Mouse (Mus musculus): ENCODE measurements around the gene Plekhg6.

The Plekhg6 gene

GRCm38 (mm10) chr6:125385066-125385974 lies 4.7 kb upstream of the Plekhg6 start:
- DNase-seq, result no peak

DNA sequence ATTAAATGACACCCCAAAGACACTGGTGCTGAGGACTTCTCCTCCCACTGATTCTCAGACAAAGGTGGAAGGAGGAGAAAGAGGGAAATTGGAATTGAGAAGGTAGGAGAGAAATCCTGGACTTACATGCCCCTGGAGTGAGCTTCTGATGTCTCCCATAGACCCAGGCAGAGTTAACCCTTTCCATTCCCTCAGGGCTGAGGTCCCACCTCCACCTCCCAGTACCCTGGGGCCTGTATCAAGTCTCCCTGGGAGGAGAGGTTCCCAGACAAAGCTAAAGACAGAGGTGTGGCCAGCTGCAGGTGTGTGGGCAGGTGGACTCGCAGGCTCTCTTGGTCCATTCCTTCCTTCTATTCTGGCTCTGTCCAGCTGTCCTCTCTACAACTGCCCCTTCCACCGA lies 1.4 kb upstream of the Plekhg6 start:
- DNase-seq, result no peak

GRCm38 (mm10) chr6:125379781-125380180 lies 812 bp downstream of the Plekhg6 start:
- no peak for DNase-seq

GRCm38 (mm10) chr6:125378621-125379020 lies 2.0 kb downstream of the Plekhg6 start:
- DNase-seq, result no peak

DNA sequence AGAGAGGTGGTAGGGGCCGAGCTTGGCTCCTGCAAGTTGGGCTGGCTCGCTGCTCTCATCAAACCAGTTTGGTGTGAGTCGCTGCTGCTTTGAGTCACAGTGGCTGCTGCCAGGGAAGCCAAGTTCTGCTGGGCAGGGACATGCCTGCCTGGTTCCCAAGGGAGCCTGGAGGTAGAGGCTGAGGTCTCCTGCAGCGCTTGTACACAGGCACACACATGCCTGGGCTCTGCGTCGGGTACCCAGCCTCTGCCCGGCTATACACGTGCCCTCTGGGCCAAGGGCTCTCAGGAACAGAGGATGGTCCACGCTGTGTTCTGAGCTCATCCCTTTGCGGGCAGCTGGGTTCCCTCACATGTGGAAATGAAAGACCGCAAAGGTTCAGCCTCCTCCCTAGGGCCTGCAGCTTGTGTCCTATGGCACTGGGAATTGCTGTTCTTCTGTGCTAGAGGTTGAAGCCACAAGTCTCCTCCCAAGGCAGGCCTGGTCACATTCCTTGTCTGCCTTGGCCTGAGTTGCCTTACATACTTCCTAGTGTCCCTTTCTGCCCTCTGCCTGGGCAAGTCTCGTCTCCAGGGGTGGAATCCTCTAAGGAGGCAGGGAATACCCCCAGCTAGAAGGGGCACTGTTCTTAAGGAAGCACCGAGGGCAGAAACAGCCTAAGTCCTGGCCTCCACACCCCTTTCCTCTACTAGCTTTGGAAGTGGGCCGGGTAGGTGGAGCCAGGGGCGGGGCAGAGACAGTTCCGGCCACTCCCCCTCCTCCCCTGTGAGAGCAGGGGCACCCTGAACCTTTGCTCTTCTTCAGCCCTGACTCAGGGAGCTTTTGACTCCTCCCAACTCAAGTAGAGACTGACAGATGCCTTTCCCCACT lies 2.8 kb downstream of the Plekhg6 start:
- no peak for DNase-seq

DNA sequence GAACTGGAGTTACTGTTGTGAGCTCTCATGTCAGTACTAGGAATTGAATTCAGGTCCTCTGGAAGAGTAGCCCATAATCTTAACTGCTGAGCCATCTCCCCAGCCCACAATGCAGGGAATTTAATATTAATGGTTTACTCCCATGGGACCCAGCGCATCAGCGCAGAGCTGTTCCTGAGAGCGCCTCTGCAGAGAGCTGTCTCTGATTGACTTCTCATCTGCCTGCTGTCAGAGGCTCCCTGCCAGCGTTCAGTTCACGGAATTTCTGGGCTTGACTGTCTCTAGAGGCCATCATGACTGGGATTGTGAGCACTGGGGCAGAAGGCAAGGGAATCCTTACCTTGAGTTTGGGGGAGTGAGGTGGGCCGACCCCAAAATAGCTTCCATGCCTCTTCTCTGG lies 3.6 kb downstream of the Plekhg6 start:
- DNase-seq, result no peak

DNA sequence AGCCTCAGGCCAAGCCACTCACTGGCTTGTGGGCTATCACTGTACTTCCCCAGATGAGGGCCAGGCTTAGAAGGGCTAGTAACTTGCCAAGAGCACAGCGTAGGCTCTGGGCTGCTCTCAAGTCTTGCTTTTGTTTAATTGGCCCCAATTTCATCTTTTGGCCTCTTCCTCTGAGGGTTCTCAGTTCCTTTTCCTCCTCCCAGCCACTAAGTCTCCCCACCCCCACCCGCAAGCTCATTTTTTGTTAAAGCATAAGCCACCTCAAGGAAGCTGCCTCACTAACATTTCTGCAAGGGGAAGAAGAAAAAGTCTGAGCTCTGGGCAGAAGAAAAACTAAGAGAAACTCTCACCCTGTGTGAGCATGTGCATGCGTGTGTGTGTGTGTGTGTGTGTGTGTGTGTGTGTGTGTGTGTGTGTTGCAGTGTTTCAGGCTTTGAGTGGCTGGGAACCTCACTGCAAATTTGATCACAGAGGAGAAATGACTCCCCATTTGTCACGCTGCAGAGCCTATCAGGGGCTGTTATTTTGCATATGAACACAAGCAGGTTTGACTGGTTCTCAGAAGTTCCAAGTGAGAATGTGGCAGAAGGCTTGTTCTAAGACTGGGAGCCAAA lies 12.7 kb downstream of the Plekhg6 start:
- DNase-seq, result no peak

DNA sequence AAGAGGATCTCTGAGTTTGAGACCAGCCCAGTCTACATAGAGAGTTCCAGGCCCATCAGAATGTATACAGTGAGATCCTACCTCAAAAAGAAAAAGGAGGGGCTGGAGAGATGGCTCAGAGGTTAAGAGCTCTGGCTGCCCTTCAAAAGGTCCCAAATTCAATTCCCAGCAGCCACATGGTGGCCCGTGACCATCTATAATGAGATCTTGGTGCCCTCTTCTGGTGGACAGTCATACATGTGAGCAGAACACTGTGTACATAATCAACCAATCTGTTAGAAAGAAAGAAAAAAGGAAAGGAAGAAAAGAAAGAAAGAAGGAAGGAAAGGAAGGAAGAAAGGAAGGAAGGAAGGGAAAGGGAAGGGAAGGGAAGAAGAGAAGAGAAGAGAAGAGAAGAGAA lies 14.5 kb downstream of the Plekhg6 start:
- no peak for DNase-seq

DNA sequence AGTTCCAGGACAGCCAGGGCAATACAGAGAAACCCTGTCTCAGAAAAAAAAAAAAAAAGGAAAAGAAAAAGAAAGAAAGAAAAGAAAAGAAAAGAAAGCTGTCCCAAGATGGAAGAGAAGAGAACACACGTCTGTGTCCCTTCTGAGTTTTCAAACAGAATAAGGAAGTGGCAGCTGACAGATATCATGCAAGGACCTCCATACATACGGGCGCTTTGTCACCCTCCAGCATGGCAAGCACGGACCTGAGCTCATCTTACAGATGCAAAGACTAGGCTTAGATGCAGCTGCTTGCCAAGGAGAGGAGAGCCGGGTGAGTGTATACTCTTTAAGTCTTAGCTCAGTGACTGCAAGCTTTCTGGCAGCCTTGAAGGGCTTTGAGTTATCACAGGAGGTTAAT lies 15.1 kb downstream of the Plekhg6 start:
- no peak for DNase-seq

- no peak for DNase-seq
These were observed 16.1 kb downstream of the Plekhg6 start for GRCm38 (mm10) chr6:125364448-125364847.

DNA sequence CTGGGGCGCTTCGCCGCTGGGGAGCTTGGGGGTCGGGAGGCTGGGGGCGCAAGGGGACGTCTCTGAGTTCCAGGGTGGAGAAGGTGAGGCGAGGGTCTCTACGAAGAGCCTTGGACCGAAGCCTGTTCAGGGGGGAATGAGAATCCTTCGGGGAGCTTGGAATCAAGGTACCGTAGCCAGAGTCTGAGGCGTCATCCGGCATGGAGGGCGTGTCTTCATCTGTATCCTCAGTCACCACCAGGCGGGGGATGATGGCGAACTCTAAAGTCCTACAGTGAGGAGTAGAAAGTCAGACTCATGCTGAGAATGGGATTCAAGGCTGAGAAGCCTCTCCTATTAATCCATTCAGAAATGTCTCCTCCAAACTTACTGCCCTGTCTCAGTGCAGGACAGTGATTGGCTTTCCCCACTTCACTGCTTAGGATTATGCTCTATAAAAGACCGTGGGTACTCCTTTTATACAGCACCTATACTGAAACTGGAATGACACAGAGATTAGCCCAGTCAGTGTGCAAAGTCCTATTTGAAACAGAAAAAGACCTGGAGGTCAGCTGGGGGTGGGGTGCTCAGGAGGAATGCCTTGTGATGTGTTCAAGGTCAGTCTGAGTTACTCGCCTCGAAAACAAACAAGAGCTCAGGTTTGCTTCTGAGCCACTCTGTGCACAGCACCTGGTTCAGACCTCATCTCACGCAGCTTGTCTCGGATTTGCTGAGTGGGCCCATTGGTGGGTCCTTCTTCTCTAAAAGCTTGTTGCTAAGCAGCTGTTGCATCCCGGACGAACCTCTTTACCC lies 16.9 kb downstream of the Plekhg6 start:
- no peak for DNase-seq

- no peak for DNase-seq
These were observed 17.6 kb downstream of the Plekhg6 start for GRCm38 (mm10) chr6:125363021-125363420.

- DNase-seq, result no peak
These were observed 18.9 kb downstream of the Plekhg6 start for GRCm38 (mm10) chr6:125361467-125362291.

GRCm38 (mm10) chr6:125360846-125361245 lies 19.7 kb downstream of the Plekhg6 start:
- no peak for DNase-seq

DNA sequence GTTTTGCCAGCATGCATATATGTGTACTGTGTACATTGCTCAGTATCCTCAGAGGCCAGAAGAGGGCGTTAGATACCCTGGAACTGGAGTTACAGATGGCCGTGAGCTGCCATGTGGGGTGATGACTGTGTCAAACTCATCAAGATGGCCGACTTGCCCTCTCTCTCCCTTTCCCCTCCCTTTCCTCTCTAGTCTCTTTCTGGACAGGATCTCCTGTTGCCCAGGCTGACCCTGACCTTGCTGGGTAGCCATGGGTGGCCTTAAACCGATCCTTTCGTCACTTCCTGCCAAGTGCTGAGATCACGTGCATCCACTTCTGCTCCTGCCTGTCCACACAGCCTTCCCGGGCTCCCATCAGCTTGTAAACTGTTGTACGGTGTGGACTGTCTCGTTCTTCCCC lies 20.6 kb downstream of the Plekhg6 start:
- DNase-seq, result no peak

GRCm38 (mm10) chr6:125357334-125357733 lies 23.3 kb downstream of the Plekhg6 start:
- DNase-seq, result no peak

GRCm38 (mm10) chr6:125356264-125356663 lies 24.3 kb downstream of the Plekhg6 start:
- DNase-seq, result no peak

DNA sequence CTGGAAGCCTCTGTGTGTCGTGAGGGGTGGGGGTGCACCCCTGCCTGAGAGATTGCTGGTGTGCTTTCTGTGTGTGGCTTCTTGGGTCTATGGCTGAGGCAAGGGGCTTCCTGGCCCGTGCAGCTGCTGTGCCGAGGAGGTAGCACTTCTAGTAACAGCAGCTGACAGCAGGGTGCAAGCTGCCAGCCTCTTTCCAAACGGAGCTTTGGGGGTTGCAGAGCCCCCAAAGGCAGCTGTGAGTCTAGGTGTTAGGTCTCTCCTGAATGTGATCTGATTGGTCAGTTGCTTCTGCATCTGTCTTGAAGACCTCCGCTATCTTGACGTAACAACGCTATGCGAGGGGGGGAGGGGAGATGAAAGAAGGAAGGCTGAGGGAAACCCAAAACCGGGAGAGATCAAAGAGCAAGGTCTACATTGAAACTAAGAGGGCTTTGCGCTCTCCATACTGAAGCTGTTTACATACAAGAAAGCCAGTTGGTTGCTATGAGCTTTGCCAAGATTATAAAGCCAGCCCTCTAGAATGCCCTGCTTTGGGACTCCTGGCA lies 25.3 kb downstream of the Plekhg6 start:
- DNase-seq, result no peak

DNA sequence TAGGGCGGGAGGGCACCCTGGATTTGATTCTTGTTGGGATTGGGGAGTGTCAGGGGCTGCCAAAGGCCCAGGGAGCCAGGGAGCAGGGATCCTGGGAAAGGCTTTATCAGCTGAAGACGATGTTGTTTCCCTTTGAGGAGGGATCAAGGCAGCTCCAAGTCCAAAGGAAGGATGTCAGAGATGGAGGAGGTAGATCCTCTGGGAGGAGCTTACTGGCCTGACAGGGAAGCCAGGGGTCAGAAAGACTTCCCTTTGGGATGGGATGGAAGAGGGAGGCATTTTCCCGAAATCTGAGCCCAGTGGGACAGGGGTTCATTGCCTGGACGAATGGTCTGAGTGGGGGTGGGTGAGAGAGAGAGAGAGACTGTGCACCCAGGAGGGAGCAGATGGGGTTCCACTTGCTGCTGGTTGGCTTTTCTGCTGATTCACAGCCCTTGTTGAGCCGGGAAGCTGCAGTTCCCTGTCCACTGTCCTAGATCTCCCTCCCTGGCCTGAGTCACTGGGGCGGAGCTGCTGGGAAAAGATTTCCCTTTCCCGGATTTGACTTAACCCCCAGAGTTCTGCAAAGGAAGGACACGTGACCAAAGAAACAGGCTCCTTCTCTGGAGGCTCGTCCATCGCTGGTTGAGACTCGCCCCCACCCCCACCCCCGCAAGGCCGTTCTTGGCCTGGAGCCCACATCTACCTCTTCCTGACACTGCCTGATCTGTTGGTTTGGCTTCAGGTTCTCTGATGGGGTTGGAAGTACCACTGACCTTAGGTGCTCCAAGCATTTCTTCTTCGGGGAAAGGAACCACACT lies 26.0 kb downstream of the Plekhg6 start:
- no peak for DNase-seq

DNA sequence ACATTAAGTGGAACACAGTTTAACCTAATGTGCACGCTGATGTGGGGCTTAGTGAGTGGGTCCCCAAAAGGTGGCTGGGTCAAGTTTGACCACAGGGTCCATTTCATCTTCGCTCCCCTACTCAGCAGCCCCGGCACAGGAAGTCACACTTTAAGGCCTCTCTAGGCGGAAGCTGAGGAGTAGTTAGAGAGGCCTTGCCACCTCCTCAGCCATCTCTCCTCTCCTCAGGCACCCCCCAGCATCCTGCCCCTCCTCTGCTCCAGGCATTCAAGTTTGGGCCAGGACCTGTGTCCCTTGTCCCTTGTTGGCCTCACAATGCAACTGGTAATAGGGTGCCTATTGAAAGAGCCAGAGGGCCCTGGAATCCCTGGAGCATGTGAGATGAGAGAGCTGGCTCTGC lies 26.9 kb downstream of the Plekhg6 start:
- no peak for DNase-seq

DNA sequence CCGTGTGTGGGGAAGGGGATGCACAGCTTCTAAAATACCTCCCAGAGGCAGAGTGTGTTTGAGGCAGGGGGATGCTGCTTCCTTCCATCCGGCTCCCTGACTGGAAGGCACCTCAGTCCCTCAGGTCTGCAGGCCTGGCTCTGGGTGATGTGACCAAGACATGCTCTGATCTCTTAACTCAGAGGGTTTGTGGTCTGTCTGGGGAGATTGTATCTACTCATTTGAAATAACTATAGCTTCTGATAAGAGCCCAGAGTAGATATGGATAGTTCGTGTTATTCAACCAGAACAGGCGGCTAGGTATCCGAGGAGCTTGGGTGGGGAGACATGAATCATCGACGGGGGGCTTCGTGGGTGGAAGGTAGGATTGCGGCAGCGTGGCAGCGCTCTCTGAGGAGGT lies 27.4 kb downstream of the Plekhg6 start:
- DNase-seq, result no peak

All from cerebellum, adult 9-10 months (tissue).